Mouse (Mus musculus) myocyte (in vitro differentiated cells): ENCODE measurements around the gene Cbll1. TPM values are rescaled to one million over a fixed set of nuclear protein-coding genes. Genes with fewer than 3 reads are reported as not detected.

Source experiments
- H3K27me3 ChIP-seq: one replicate; pipeline ENCODE4 v1.6.1; 2011; ENCODE audit not compliant: control insufficient read depth, insufficient read depth, insufficient read length
- H3K36me3 ChIP-seq: one replicate; pipeline ENCODE4 v1.6.1; 2011; ENCODE audit not compliant: control insufficient read depth, insufficient read depth
- H3K4me2 ChIP-seq: one replicate; pipeline ENCODE4 v1.6.1; 2011; ENCODE audit warnings: low read depth, control low read depth
- H3K4me3 ChIP-seq: one replicate; pipeline ENCODE4 v1.5.1; 2011; ENCODE audit warnings: mild to moderate bottlenecking, control low read depth, moderate library complexity
- H3K79me2 ChIP-seq: one replicate; pipeline ENCODE4 v1.6.1; 2011; ENCODE audit not compliant: control insufficient read depth, insufficient read depth
- H3ac ChIP-seq: one replicate; pipeline ENCODE4 v1.6.1; 2011; ENCODE audit not compliant: control insufficient read depth, insufficient read length
- CEBPB ChIP-seq: IDR thresholded peaks from 2 replicates; pipeline ENCODE4 v1.6.1; 2011; ENCODE audit warnings: mild to moderate bottlenecking, moderate library complexity; ENCODE audit not compliant: poor library complexity, insufficient read depth, severe bottlenecking
- E2F4 ChIP-seq: IDR thresholded peaks from one replicate; pipeline ENCODE4 v1.6.1; 2011; ENCODE audit warnings: mild to moderate bottlenecking, control low read depth, moderate library complexity; ENCODE audit not compliant: insufficient read depth
- MAX ChIP-seq: IDR thresholded peaks from one replicate; pipeline ENCODE4 v1.6.1; 2011; ENCODE audit warnings: low read depth, mild to moderate bottlenecking, control low read depth
- MYOD1 ChIP-seq, 3 experiments: IDR thresholded peaks; one replicate each; pipeline ENCODE4 v1.6.1; 2011; ENCODE audit warnings: control low read depth in 2 of 3, low read depth in 2 of 3, mild to moderate bottlenecking in 2 of 3, moderate library complexity in 1 of 3; ENCODE audit not compliant: insufficient read length in 2 of 3, control insufficient read depth in 1 of 3
- MYOG ChIP-seq, 3 experiments: IDR thresholded peaks; one replicate each; pipeline ENCODE4 v1.6.1; 2011; ENCODE audit warnings: control low read depth in 2 of 3, low read depth in 2 of 3, mild to moderate bottlenecking in 2 of 3; ENCODE audit not compliant: insufficient read length in 2 of 3, control insufficient read depth in 1 of 3, insufficient read depth in 1 of 3
- POLR2A ChIP-seq: IDR thresholded peaks from one replicate; pipeline ENCODE4 v1.6.1; 2011; ENCODE audit warnings: low read depth, mild to moderate bottlenecking, control low read depth, moderate library complexity; ENCODE audit not compliant: insufficient read length
- POLR2AphosphoS2 ChIP-seq: IDR thresholded peaks from one replicate; pipeline ENCODE4 v1.6.1; 2011; ENCODE audit warnings: low read depth, control low read depth; ENCODE audit not compliant: insufficient read length
- REST ChIP-seq: IDR thresholded peaks from one replicate; pipeline ENCODE4 v1.6.1; 2011; ENCODE audit warnings: mild to moderate bottlenecking, control low read depth, moderate library complexity; ENCODE audit not compliant: insufficient read depth, insufficient read length
- SRF ChIP-seq: IDR thresholded peaks from one replicate; pipeline ENCODE4 v1.6.1; 2011; ENCODE audit warnings: low read depth; ENCODE audit not compliant: control insufficient read depth, insufficient read length
- TCF12 ChIP-seq: IDR thresholded peaks from one replicate; pipeline ENCODE4 v1.6.1; 2011; ENCODE audit warnings: mild to moderate bottlenecking, control low read depth; ENCODE audit not compliant: poor library complexity, insufficient read depth, severe bottlenecking
- TCF3 ChIP-seq: IDR thresholded peaks from one replicate; pipeline ENCODE4 v1.6.1; 2011; ENCODE audit warnings: low read depth, control low read depth; ENCODE audit not compliant: insufficient read length
- USF1 ChIP-seq: IDR thresholded peaks from one replicate; pipeline ENCODE4 v1.6.1; 2011; ENCODE audit warnings: low read depth, mild to moderate bottlenecking, control low read depth, moderate library complexity
- polyA plus RNA-seq: library from polyadenylated mRNA; unstranded; fragments of >200 nt; fragmentation: generic; extraction: Trizol; gene quantifications from one replicate; pipeline ENCODE4 v1.2.1, GENCODE M21; 2012; ENCODE audit warnings: missing spikeins

Cbll1 gene
- polyA plus RNA-seq, 1 experiment: 8.6 TPM

DNA sequence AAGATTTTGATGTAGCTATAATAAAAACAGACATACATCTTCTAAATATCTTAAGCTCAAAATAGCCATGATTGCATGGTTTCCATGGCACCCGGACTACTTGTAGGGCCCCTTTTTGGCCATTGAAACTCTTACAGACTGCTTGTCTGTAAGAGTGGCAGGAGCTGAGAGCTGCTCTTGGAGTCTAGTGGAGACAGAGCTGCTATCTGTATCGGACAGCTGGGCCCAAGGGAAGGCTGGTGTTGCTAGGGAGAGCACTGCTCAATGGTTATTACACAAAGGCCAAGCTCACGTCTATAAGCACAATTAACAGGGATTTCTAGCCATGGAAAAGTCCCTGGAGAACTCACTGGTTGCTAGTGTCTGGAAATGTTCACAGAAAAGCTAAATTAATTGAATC is 22.0 kb upstream of the Cbll1 start:
- no peak for TF ChIP-seq CEBPB
- no peak for TF ChIP-seq MYOG (IDR thresholded peaks at IDR 0.05; ENCODE audit: control insufficient read depth in 1 of 3, insufficient read depth in 1 of 3, insufficient read length in 2 of 3, low read depth in 2 of 3)
- TF ChIP-seq E2F4: no peak
- no peak for TF ChIP-seq SRF
- TF ChIP-seq POLR2AphosphoS2: no peak
- TF ChIP-seq USF1: no peak
- no peak for TF ChIP-seq POLR2A
- TF ChIP-seq MYOD1 (IDR thresholded peaks at IDR 0.05; ENCODE audit: control insufficient read depth in 1 of 3, insufficient read length in 2 of 3, low read depth in 2 of 3): no peak
- TF ChIP-seq REST: no peak
- no peak for TF ChIP-seq TCF12
- no peak for TF ChIP-seq MAX
- no peak for TF ChIP-seq TCF3

DNA sequence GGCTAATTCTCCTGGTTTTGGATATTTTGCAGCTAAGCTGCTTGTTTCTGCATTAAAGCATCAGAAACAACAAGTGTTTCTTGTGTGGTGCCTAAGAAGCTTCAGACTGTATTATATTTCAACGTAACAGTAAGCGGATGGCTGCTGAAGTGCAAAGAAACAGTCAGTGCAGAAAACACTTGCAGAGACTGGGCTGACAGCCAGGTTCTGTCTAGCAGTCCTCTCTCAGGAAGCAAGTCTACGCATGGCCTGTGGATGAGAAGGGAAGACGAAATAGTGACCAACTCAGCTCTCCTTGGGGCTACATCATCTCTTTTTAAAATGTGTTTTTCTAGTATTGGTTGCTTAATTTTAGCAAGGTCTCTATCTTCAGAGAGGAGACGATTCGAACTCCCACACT is 20.7 kb upstream of the Cbll1 start:
- no peak overlapping the region for H3ac ChIP-seq
- no peaks in the 10 kb centered on the region for H3K27me3 ChIP-seq
- no peak overlapping the region for H3K4me2 ChIP-seq
- no peaks in the 10 kb centered on the region for H3K79me2 ChIP-seq
- H3K36me3 ChIP-seq: no peaks in the 10 kb centered on the region
- no peak overlapping the region for H3K4me3 ChIP-seq
- no peak for TF ChIP-seq MYOD1 (IDR thresholded peaks at IDR 0.05; ENCODE audit: control insufficient read depth in 1 of 3, insufficient read length in 2 of 3, low read depth in 2 of 3)
- TF ChIP-seq MYOG (IDR thresholded peaks at IDR 0.05; ENCODE audit: control insufficient read depth in 1 of 3, insufficient read depth in 1 of 3, insufficient read length in 2 of 3, low read depth in 2 of 3): no peak
- TF ChIP-seq POLR2A: no peak
- TF ChIP-seq TCF12: no peak

More for the DNA sequence above, 22.0 kb upstream of the Cbll1 start:
- H3K79me2 ChIP-seq: no peaks in the 10 kb centered on the region
- no peak overlapping the region for H3ac ChIP-seq
- no peaks in the 10 kb centered on the region for H3K36me3 ChIP-seq
- no peak overlapping the region for H3K4me3 ChIP-seq
- no peak overlapping the region for H3K4me2 ChIP-seq
- no peaks in the 10 kb centered on the region for H3K27me3 ChIP-seq

DNA sequence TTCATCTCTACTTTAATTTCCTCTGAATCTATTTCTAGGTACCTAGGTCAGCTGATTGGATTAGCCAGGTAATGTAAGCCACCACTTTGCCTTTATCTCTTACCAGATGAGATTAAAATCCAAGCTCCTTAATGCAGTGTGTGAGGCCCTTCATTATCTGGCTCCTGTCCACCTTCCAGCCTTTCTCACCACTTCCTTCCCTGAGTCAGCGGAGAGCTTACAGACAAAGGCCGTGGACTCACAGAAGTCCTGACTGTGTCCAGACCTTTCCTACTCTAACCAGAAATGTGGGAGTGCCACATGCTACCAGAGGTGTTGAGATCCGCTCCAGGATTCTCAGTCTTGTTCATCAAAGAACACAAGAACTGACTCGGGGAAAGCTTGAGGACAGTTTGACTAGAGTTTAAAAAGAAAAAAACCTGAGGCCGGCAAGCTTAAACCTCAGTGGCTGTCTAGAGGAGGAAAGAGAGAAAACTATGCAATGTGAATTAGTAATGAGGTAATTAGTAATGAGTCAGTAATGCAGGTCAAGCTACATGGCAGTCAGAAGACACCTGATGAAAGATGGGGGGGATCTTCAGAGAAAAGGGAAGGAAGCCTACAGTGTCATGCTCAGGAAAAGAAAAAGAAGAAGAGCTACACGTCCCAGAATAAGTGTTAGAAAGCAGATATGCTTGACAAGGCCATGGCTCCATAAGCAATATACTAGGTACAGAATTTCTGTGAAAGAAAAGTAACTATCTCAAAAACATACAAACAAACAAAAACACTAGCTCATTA is 14.5 kb upstream of the Cbll1 start:
- Histone ChIP-seq H3K27me3 (no peaks in the 10 kb centered on the region), H3K4me2 (peak overlapping the region; percentile 1), H3K36me3 (no peaks in the 10 kb centered on the region), H3K4me3 (no peak overlapping the region), H3K79me2 (no peaks in the 10 kb centered on the region), H3ac (no peak overlapping the region)
- no peak for TF ChIP-seq TCF12
- TF ChIP-seq POLR2A: no peak
- TF ChIP-seq REST: no peak
- no peak for TF ChIP-seq TCF3
- TF ChIP-seq MAX: no peak
- no peak for TF ChIP-seq SRF
- no peak for TF ChIP-seq CEBPB
- TF ChIP-seq E2F4: no peak
- TF ChIP-seq MYOD1 (IDR thresholded peaks at IDR 0.05; ENCODE audit: control insufficient read depth in 1 of 3, insufficient read length in 2 of 3, low read depth in 2 of 3): no peak
- TF ChIP-seq MYOG (IDR thresholded peaks at IDR 0.05; ENCODE audit: control insufficient read depth in 1 of 3, insufficient read depth in 1 of 3, insufficient read length in 2 of 3, low read depth in 2 of 3): no peak
- no peak for TF ChIP-seq USF1
- no peak for TF ChIP-seq POLR2AphosphoS2

DNA sequence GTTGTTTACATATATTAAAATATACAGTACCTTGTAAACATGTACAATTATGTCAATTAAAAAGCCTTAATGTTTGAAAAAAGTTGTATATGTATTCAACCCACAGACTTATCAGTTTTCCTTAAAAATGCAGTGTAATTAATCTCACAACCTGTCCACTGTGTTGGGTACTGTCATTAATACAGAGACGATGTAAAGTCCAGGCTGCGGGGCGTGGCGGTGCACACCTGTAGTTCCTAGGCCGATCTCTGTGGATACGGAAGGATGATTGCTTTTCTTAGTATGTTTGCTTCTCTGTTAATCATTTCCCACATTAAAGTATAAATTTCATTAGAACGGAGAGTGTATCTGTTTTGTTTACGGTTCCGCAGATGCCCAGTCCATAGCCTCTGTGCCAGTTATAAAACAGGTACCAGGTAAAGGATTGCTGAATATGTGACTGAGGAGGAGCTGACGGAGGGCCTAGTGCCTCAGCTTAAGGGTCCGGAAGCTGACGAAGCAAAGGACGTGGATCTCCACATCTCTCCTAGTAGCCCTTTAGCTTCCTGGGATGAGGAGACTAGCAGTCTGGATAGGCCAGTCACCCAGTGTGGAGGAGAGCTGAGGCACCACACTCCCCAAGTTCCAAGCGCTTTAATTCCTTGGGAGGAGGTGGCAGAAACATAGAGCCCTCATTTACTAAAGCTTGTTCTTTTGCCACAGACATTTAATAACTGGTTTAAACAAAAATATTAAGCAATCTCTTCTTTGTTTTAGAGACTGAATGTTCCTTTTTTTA is 13.4 kb upstream of the Cbll1 start:
- no peaks in the 10 kb centered on the region for H3K36me3 ChIP-seq
- no peak overlapping the region for H3K4me2 ChIP-seq
- H3K79me2 ChIP-seq: no peaks in the 10 kb centered on the region
- H3K4me3 ChIP-seq: no peak overlapping the region
- H3ac ChIP-seq: no peak overlapping the region
- H3K27me3 ChIP-seq: no peaks in the 10 kb centered on the region
- TF ChIP-seq E2F4 (no peak), MYOD1 (IDR thresholded peaks at IDR 0.05; ENCODE audit: control insufficient read depth in 1 of 3, insufficient read length in 2 of 3, low read depth in 2 of 3) (no peak), USF1 (no peak), TCF3 (no peak), TCF12 (no peak), POLR2AphosphoS2 (no peak), MAX (no peak), POLR2A (no peak)

DNA sequence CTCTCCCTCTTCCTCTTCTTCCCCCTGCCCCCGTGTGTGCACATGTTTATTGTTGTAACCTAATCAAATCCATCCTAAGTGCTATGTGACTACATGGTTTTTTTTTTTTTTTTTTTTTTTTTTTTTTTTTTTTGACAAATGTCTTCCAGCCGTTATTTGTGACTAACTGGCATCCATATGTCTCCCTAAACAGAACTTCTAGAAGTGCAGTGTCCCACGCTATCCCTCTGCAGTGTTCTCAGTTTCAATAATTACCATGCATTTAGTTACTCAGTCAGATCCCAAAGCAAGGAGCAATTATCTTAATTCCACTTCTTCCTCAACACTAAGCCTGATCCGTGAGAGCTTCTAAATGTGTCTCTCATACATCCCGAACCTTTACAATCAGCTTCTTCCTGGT is 11.8 kb upstream of the Cbll1 start:
- H3K79me2 ChIP-seq: no peaks in the 10 kb centered on the region

More for the DNA sequence above, 11.8 kb upstream of the Cbll1 start:
- no peak overlapping the region for H3ac ChIP-seq
- no peak overlapping the region for H3K4me3 ChIP-seq
- TF ChIP-seq MAX: no peak
- TF ChIP-seq MYOG (IDR thresholded peaks at IDR 0.05; ENCODE audit: control insufficient read depth in 1 of 3, insufficient read depth in 1 of 3, insufficient read length in 2 of 3, low read depth in 2 of 3): no peak
- no peak for TF ChIP-seq POLR2AphosphoS2
- no peak for TF ChIP-seq POLR2A
- no peak for TF ChIP-seq SRF
- TF ChIP-seq REST: no peak
- no peak for TF ChIP-seq E2F4
- no peak for TF ChIP-seq TCF12
- no peak for TF ChIP-seq TCF3
- TF ChIP-seq MYOD1 (IDR thresholded peaks at IDR 0.05; ENCODE audit: control insufficient read depth in 1 of 3, insufficient read length in 2 of 3, low read depth in 2 of 3): no peak
- no peak for TF ChIP-seq USF1
- TF ChIP-seq CEBPB: no peak
- no peak overlapping the region for H3K4me2 ChIP-seq
- H3K27me3 ChIP-seq: no peaks in the 10 kb centered on the region
- no peaks in the 10 kb centered on the region for H3K36me3 ChIP-seq
